ENCODE assay signal across 15 mouse cellular contexts in genomic region chr1:36568776-36569175, GRCm38 (mm10). TPM values are rescaled to one million over a fixed set of nuclear protein-coding genes. Genes with fewer than 3 reads are reported as not detected.
DNase-seq lines count a peak whose midpoint lies in the region; ATAC-seq lines count a peak whose summit lies in the region.
"Had no signal": no experiment of that assay in that cellular context is flagged by ENCODE, and none has a peak within 500 bp of the region (broad histone marks: within the 10 kb centered on the region; RNA-seq: fewer than 3 reads in every experiment).

No protein-coding gene starts in this region.

- no peaks in the 10 kb centered on the region for H3K36me3 ChIP-seq in heart, embryonic 13.5 days
- no peaks in the 10 kb centered on the region for H3K36me3 ChIP-seq in midbrain, embryonic 10.5 days
- no peaks in the 10 kb centered on the region for H3K36me3 ChIP-seq in midbrain, embryonic 11.5 days (ENCODE audit: control insufficient read depth, insufficient read depth, low read length)
- H3K36me3 ChIP-seq in heart, embryonic 16.5 days (ENCODE audit: control insufficient read depth, insufficient read depth): no peaks in the 10 kb centered on the region
- no peaks in the 10 kb centered on the region for H3K36me3 ChIP-seq in stomach, embryonic 16.5 days (ENCODE audit: control insufficient read depth, insufficient read depth, low read length)
- H3K36me3 ChIP-seq: embryonic facial prominence, embryonic 12.5 days; G1E; limb, embryonic 15.5 days; neural tube, embryonic 12.5 days had no signal

- no peak overlapping the region for H3K9ac ChIP-seq in heart, embryonic 13.5 days
- H3K9ac ChIP-seq in midbrain, embryonic 11.5 days (ENCODE audit: low read length): no peak overlapping the region
- H3K9ac ChIP-seq in heart, embryonic 16.5 days (ENCODE audit: low read length): 0 out of 2 replicates have a peak overlapping the region, but pooled peaks have one; percentile 10
- H3K9ac ChIP-seq in stomach, embryonic 16.5 days (ENCODE audit: low read length): no peak overlapping the region; the same call in 1 of the 2 replicates
- H3K9ac ChIP-seq: embryonic facial prominence, embryonic 12.5 days; limb, embryonic 15.5 days; neural tube, embryonic 12.5 days had no signal

- no peak for ATAC-seq in heart, embryonic 13.5 days (ENCODE audit: extremely low read depth, insufficient number of reproducible peaks, low FRiP score, low TSS enrichment)
- no peak for ATAC-seq in midbrain, embryonic 11.5 days (ENCODE audit: low FRiP score)
- no peak for ATAC-seq in heart, embryonic 16.5 days (replicated peaks; ENCODE audit: extremely low read depth, insufficient read depth, low FRiP score)
- ATAC-seq in stomach, embryonic 16.5 days (ENCODE audit: insufficient read depth, low FRiP score): peak; percentile 31; the same call in 1 of the 2 replicates
- ATAC-seq: hindbrain, embryonic 16.5 days had no signal

- H3K4me1 ChIP-seq in heart, embryonic 13.5 days: peaks cover 74% of the 10 kb centered on the region
- peaks cover 54% of the 10 kb centered on the region for H3K4me1 ChIP-seq in midbrain, embryonic 10.5 days
- H3K4me1 ChIP-seq in midbrain, embryonic 11.5 days (ENCODE audit: control insufficient read depth, insufficient read depth, low read length): peaks cover 7% of the 10 kb centered on the region; the same call in 1 of the 2 replicates
- H3K4me1 ChIP-seq in heart, embryonic 16.5 days (ENCODE audit: control insufficient read depth, insufficient read depth, low read length): peaks cover 29% of the 10 kb centered on the region
- H3K4me1 ChIP-seq in stomach, embryonic 16.5 days (ENCODE audit: control insufficient read depth, insufficient read depth, low read length): peaks cover 37% of the 10 kb centered on the region

- H3K4me3 ChIP-seq in heart, embryonic 13.5 days: no peak overlapping the region
- H3K4me3 ChIP-seq in midbrain, embryonic 10.5 days: no peak overlapping the region
- no peak overlapping the region for H3K4me3 ChIP-seq in midbrain, embryonic 11.5 days (ENCODE audit: low read depth, low read length)
- H3K4me3 ChIP-seq in heart, embryonic 16.5 days (ENCODE audit: low read length): no peak overlapping the region
- no peak overlapping the region for H3K4me3 ChIP-seq in stomach, embryonic 16.5 days (replicated peaks; ENCODE audit: low read length)
- H3K4me3 ChIP-seq: embryonic facial prominence, embryonic 12.5 days; limb, embryonic 15.5 days; neural tube, embryonic 12.5 days had no signal

- no peak for DNase-seq in heart, postnatal 4 days
- DNase-seq in midbrain, embryonic 10.5 days (ENCODE audit: low spot score): no peak
- no peak for DNase-seq in midbrain, embryonic 11.5 days (ENCODE audit: low spot score, missing footprints)
- DNase-seq in layer of hippocampus, adult 18-20 months (ENCODE audit: low spot score in 2 of 2): no peak
- DNase-seq: adrenal gland, adult 8-10 months; cerebellum, adult 2 months; thymus, adult 2 months had no signal

- H3K9me3 ChIP-seq in heart, embryonic 13.5 days: no peaks in the 10 kb centered on the region
- no peaks in the 10 kb centered on the region for H3K9me3 ChIP-seq in midbrain, embryonic 10.5 days (replicated peaks)
- no peaks in the 10 kb centered on the region for H3K9me3 ChIP-seq in midbrain, embryonic 11.5 days (ENCODE audit: control insufficient read depth, low read length)
- no peaks in the 10 kb centered on the region for H3K9me3 ChIP-seq in heart, embryonic 16.5 days (replicated peaks; ENCODE audit: control insufficient read depth, low read length)
- H3K9me3 ChIP-seq in stomach, embryonic 16.5 days (replicated peaks; ENCODE audit: control insufficient read depth, low read length): no peaks in the 10 kb centered on the region
- H3K9me3 ChIP-seq: embryonic facial prominence, embryonic 12.5 days; G1E; limb, embryonic 15.5 days; neural tube, embryonic 12.5 days had no signal

- H3K27me3 ChIP-seq in heart, embryonic 13.5 days (replicated peaks): no peaks in the 10 kb centered on the region
- no peaks in the 10 kb centered on the region for H3K27me3 ChIP-seq in midbrain, embryonic 10.5 days (ENCODE audit: low read depth, poor library complexity, severe bottlenecking)
- no peaks in the 10 kb centered on the region for H3K27me3 ChIP-seq in midbrain, embryonic 11.5 days (ENCODE audit: control insufficient read depth, insufficient read depth, low read length)
- H3K27me3 ChIP-seq in heart, embryonic 16.5 days (ENCODE audit: control insufficient read depth, insufficient read depth, low read length): no peaks in the 10 kb centered on the region
- no peaks in the 10 kb centered on the region for H3K27me3 ChIP-seq in stomach, embryonic 16.5 days (ENCODE audit: control insufficient read depth, insufficient read depth, low read length)
- H3K27me3 ChIP-seq: embryonic facial prominence, embryonic 12.5 days; limb, embryonic 15.5 days; neural tube, embryonic 12.5 days had no signal

- 70% methylated on average over 4 of the region's 4 CpGs for WGBS in heart, embryonic 13.5 days
- WGBS in midbrain, embryonic 10.5 days: 79% methylated on average over 4 of the region's 4 CpGs
- WGBS in midbrain, embryonic 11.5 days: 74% methylated on average over 4 of the region's 4 CpGs
- 68% methylated on average over 4 of the region's 4 CpGs for WGBS in heart, embryonic 16.5 days
- WGBS in stomach, embryonic 16.5 days: 54% methylated on average over 4 of the region's 4 CpGs

- 0 out of 2 replicates have a peak overlapping the region, but pooled peaks have one; percentile 26 for H3K27ac ChIP-seq in heart, embryonic 13.5 days (replicated peaks)
- H3K27ac ChIP-seq in midbrain, embryonic 10.5 days (replicated peaks): peak overlapping the region; percentile 42; the same call in 1 of the 2 replicates
- H3K27ac ChIP-seq in midbrain, embryonic 11.5 days (ENCODE audit: low read depth, low read length): no peak overlapping the region
- H3K27ac ChIP-seq in heart, embryonic 16.5 days (ENCODE audit: low read length): peak overlapping the region; percentile 46
- H3K27ac ChIP-seq in stomach, embryonic 16.5 days (ENCODE audit: low read length): peak overlapping the region; percentile 70
- H3K27ac ChIP-seq: limb, embryonic 15.5 days; neural tube, embryonic 12.5 days had no signal

- no peak overlapping the region for H3K4me2 ChIP-seq in heart, embryonic 13.5 days
- H3K4me2 ChIP-seq in midbrain, embryonic 11.5 days: no peak overlapping the region
- H3K4me2 ChIP-seq in heart, embryonic 16.5 days (ENCODE audit: low read depth, low read length): no peak overlapping the region
- H3K4me2 ChIP-seq in stomach, embryonic 16.5 days (ENCODE audit: low read depth, low read length): no peak overlapping the region
- H3K4me2 ChIP-seq: embryonic facial prominence, embryonic 12.5 days; limb, embryonic 15.5 days; neural tube, embryonic 12.5 days had no signal

RNA-seq across cellular contexts. Expression of gene Sema4c, which starts 10.6 kb away (rescaled TPM):
- 10.0 and 10.2 TPM in 2 replicates for polyA plus RNA-seq in heart, embryonic 13.5 days (2015; fragmentation: Nextera tagmentation; extraction: Ambion mirVana)
- total RNA-seq in heart, postnatal 4 days (2021): 10 to 100 TPM; 26.7 to 31.2 TPM
- polyA plus RNA-seq in midbrain, embryonic 10.5 days (2016; fragmentation: Nextera tagmentation; extraction: Ambion mirVana): 20.8 and 26.3 TPM in 2 replicates
- 3.1 and 3.4 TPM in 2 replicates for polyA plus RNA-seq in midbrain, embryonic 11.5 days (2014; fragmentation: Nextera tagmentation; extraction: Ambion mirVana)
- polyA plus RNA-seq in heart, embryonic 16.5 days (2015; fragmentation: Nextera tagmentation; extraction: Ambion mirVana): 7.8 and 8.8 TPM in 2 replicates
- polyA plus RNA-seq in stomach, embryonic 16.5 days (2015; fragmentation: Nextera tagmentation; extraction: Ambion mirVana): 10.0 and 10.6 TPM in 2 replicates
- 10 to 100 TPM in 1 of 2 experiments, 1 to 10 TPM in 1; 9.7 to 10.6 TPM for total RNA-seq in layer of hippocampus, adult 18-20 months (2021)
- polyA plus RNA-seq: G1E had no signal

RNA-seq across cellular contexts. Expression of gene Ankrd39, which starts 21.5 kb away (rescaled TPM):
- polyA plus RNA-seq in heart, embryonic 13.5 days (2015; fragmentation: Nextera tagmentation; extraction: Ambion mirVana): 23.6 and 27.2 TPM in 2 replicates
- 10 to 100 TPM; 16.0 to 18.5 TPM for total RNA-seq in heart, postnatal 4 days (2021)
- polyA plus RNA-seq in midbrain, embryonic 10.5 days (2016; fragmentation: Nextera tagmentation; extraction: Ambion mirVana): 17.8 and 21.2 TPM in 2 replicates
- polyA plus RNA-seq in midbrain, embryonic 11.5 days (2014; fragmentation: Nextera tagmentation; extraction: Ambion mirVana): 12.3 and 14.0 TPM in 2 replicates
- polyA plus RNA-seq in heart, embryonic 16.5 days (2015; fragmentation: Nextera tagmentation; extraction: Ambion mirVana): 31.1 and 32.5 TPM in 2 replicates
- 26.7 and 30.5 TPM in 2 replicates for polyA plus RNA-seq in stomach, embryonic 16.5 days (2015; fragmentation: Nextera tagmentation; extraction: Ambion mirVana)
- total RNA-seq in layer of hippocampus, adult 18-20 months (2021): 10 to 100 TPM; 11.1 TPM

RNA-seq across cellular contexts. Expression of gene Gm42417, which starts 29.5 kb away (rescaled TPM):
- not detected in 2 replicates for polyA plus RNA-seq in heart, embryonic 13.5 days (2015; fragmentation: Nextera tagmentation; extraction: Ambion mirVana)
- 10 to 100 TPM; 48.6 to 69.8 TPM for total RNA-seq in heart, postnatal 4 days (2021)
- polyA plus RNA-seq in midbrain, embryonic 10.5 days (2016; fragmentation: Nextera tagmentation; extraction: Ambion mirVana): 0.69 TPM in 1 of 2 replicates, not detected in the other
- not detected in 2 replicates for polyA plus RNA-seq in midbrain, embryonic 11.5 days (2014; fragmentation: Nextera tagmentation; extraction: Ambion mirVana)
- polyA plus RNA-seq in heart, embryonic 16.5 days (2015; fragmentation: Nextera tagmentation; extraction: Ambion mirVana): not detected in 2 replicates
- polyA plus RNA-seq in stomach, embryonic 16.5 days (2015; fragmentation: Nextera tagmentation; extraction: Ambion mirVana): 1.9 TPM in 1 of 2 replicates, not detected in the other
- total RNA-seq in layer of hippocampus, adult 18-20 months (2021): not detected
- total RNA-seq: adrenal gland, adult 8-10 months; G1E had no signal
- polyA plus RNA-seq: neural tube, embryonic 12.5 days; thymus, adult 2 months had no signal

RNA-seq across cellular contexts. Expression of gene Ankrd23, which starts 32.1 kb away (rescaled TPM):
- polyA plus RNA-seq in heart, embryonic 13.5 days (2015; fragmentation: Nextera tagmentation; extraction: Ambion mirVana): 17.7 and 20.1 TPM in 2 replicates
- 100 to 1,000 TPM; 151 to 159 TPM for total RNA-seq in heart, postnatal 4 days (2021)
- polyA plus RNA-seq in midbrain, embryonic 10.5 days (2016; fragmentation: Nextera tagmentation; extraction: Ambion mirVana): 16.3 and 17.4 TPM in 2 replicates
- 6.0 TPM in 2 replicates for polyA plus RNA-seq in midbrain, embryonic 11.5 days (2014; fragmentation: Nextera tagmentation; extraction: Ambion mirVana)
- polyA plus RNA-seq in heart, embryonic 16.5 days (2015; fragmentation: Nextera tagmentation; extraction: Ambion mirVana): 30.2 and 32.7 TPM in 2 replicates
- 18.0 and 21.7 TPM in 2 replicates for polyA plus RNA-seq in stomach, embryonic 16.5 days (2015; fragmentation: Nextera tagmentation; extraction: Ambion mirVana)
- total RNA-seq in layer of hippocampus, adult 18-20 months (2021): 1 to 10 TPM; 5.1 to 6.8 TPM

RNA-seq across cellular contexts. Expression of gene Cnnm3, which starts 57.1 kb away (rescaled TPM):
- polyA plus RNA-seq in heart, embryonic 13.5 days (2015; fragmentation: Nextera tagmentation; extraction: Ambion mirVana): 2.0 and 2.4 TPM in 2 replicates
- 10 to 100 TPM; 14.9 to 15.7 TPM for total RNA-seq in heart, postnatal 4 days (2021)
- polyA plus RNA-seq in midbrain, embryonic 10.5 days (2016; fragmentation: Nextera tagmentation; extraction: Ambion mirVana): 2.6 and 3.1 TPM in 2 replicates
- polyA plus RNA-seq in midbrain, embryonic 11.5 days (2014; fragmentation: Nextera tagmentation; extraction: Ambion mirVana): 3.7 and 4.3 TPM in 2 replicates
- 1.8 and 2.4 TPM in 2 replicates for polyA plus RNA-seq in heart, embryonic 16.5 days (2015; fragmentation: Nextera tagmentation; extraction: Ambion mirVana)
- 2.5 and 3.0 TPM in 2 replicates for polyA plus RNA-seq in stomach, embryonic 16.5 days (2015; fragmentation: Nextera tagmentation; extraction: Ambion mirVana)
- total RNA-seq in layer of hippocampus, adult 18-20 months (2021): 10 to 100 TPM; 40.8 to 41.3 TPM
